Comparison of ENCODE assay signal across 18 mouse cellular contexts in the genomic region with DNA sequence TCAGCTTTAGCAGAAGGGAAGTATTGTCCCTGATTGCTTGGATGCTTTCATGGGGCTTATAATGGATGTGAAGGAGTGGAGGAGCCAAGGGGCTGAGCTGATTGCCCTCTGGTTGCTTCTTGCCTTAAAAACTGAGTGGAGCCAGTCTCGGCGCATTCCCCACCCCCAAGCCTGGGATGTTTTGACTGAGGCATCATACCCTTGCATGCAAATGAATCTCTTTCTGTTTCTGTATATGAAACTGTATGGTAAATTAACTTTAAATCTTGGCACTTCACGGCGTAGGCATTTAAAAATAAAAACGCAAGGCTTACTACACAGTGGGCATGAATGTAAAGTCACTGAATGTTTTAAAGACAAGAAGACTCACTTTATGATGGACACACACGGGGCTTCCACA.
"Had no signal": no experiment of that assay in that cellular context is flagged by ENCODE, and none has a peak within 500 bp of the region (broad histone marks: within the 10 kb centered on the region; RNA-seq: fewer than 3 reads in every experiment).

No protein-coding gene starts in this region.

- H3K36me3 ChIP-seq: midbrain, embryonic 10.5 days; midbrain, embryonic 12.5 days; neural tube, embryonic 13.5 days; neural tube, embryonic 15.5 days had no signal

- H3K4me1 ChIP-seq: midbrain, embryonic 10.5 days; midbrain, embryonic 12.5 days; neural tube, embryonic 13.5 days; neural tube, embryonic 15.5 days had no signal

- H3K9me3 ChIP-seq: midbrain, embryonic 10.5 days; midbrain, embryonic 12.5 days; neural tube, embryonic 13.5 days; neural tube, embryonic 15.5 days had no signal

- H3K4me2 ChIP-seq: lung, embryonic 14.5 days; midbrain, embryonic 12.5 days; neural tube, embryonic 13.5 days; neural tube, embryonic 15.5 days had no signal

- DNase-seq: lung, adult 18-20 months; lung, embryonic 14.5 days; lung, postnatal 10 days; lung, postnatal 4 days; midbrain, embryonic 14.5 days; retina, postnatal 1 day; right cerebral cortex, adult 18-20 months; spleen, adult 18-20 months; thymus, adult 18-20 months; thymus, postnatal 25 days; thymus, postnatal 4 days had no signal

- ATAC-seq: midbrain, embryonic 16.5 days had no signal

- H3K27ac ChIP-seq: liver, embryonic 14.5 days; midbrain, embryonic 10.5 days; midbrain, embryonic 12.5 days; neural tube, embryonic 13.5 days; neural tube, embryonic 15.5 days had no signal

- H3K27me3 ChIP-seq: midbrain, embryonic 12.5 days; neural tube, embryonic 13.5 days; neural tube, embryonic 15.5 days had no signal

- H3K9ac ChIP-seq: liver, embryonic 14.5 days; lung, embryonic 14.5 days; midbrain, embryonic 12.5 days; neural tube, embryonic 13.5 days; neural tube, embryonic 15.5 days had no signal

- H3K4me3 ChIP-seq: midbrain, embryonic 10.5 days; midbrain, embryonic 12.5 days; myocyte; neural tube, embryonic 13.5 days; neural tube, embryonic 15.5 days had no signal
